Mouse (Mus musculus): Measurements from ENCODE around the gene Acat2. TPM values are rescaled to one million over a fixed set of nuclear protein-coding genes. Genes with fewer than 3 reads are reported as not detected.
"Not testable (repeated sequence)": the region's sequence is repeated elsewhere in the genome, so short reads cannot be mapped to it uniquely, and the experiment has no call there.

Acat2 gene
- 122 and 143 TPM in 2 replicates for polyA plus RNA-seq (2012; rRNA removed)

DNA sequence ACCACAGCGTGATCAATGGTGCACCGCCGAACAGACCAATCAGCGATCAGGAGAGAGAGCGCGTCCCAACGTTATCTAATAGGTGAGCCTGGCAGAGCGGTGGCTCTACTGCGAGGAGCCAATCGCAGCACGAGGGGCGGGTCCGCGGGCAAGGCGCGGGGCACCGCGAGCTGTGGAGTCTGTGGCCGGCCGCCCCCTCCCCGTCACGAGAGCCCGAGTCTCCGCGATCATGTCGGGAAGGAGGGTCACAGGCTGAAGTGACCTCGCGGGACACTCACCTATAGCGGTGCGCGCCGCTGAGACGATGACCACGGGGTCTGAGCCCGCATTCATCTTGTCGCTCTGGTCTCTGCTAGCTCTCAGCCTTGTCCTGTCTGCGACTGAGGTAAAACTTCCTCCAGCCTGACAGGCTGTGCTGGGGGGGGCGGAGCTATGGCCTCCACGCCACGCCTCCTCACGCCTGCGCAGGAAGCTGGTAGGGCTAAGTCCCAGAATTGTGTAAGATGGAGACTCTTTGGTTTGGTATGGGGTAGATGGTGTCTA is at the start of gene Acat2:
Gene Acat2, minus strand, starts transcription at position 417 of the 543 bp plus-strand sequence.
- TF ChIP-seq CTCF (IDR thresholded peaks at IDR 0.05; ENCODE audit: borderline replicate concordance, extremely low read depth, insufficient read depth, insufficient read length) (no peak), POLR2A (IDR thresholded peaks at IDR 0.05; ENCODE audit: borderline replicate concordance, extremely low read depth, insufficient read depth, insufficient read length, poor library complexity, severe bottlenecking) (peak; percentile 28; the same call in 1 of the 2 replicates)
- DNase-seq (ENCODE audit: low read depth), result peak; percentile 98

DNA sequence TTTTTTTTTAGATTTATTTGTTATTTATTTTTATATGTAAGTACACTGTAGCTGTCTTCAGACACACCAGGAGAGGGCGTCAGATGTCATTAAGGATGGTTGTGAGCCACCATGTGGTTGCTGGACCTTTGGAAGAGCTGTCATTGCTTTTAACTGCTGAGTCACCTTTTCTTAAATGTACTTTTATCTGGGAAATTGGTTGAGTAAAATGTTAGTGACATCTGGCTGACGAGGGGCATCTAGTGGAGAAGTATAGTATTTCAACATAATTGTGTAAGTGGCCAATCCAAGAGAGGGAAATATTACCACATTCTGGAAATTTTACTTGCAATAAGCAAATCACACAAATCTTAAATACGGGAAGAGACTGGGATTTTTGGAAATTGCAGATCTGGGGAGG is 49.3 kb upstream of the Acat2 start:
- peak; percentile 85 for DNase-seq (ENCODE audit: low read depth)
- TF ChIP-seq CTCF (IDR thresholded peaks at IDR 0.05; ENCODE audit: borderline replicate concordance, extremely low read depth, insufficient read depth, insufficient read length), result no peak
- no peak for TF ChIP-seq POLR2A (IDR thresholded peaks at IDR 0.05; ENCODE audit: borderline replicate concordance, extremely low read depth, insufficient read depth, insufficient read length, poor library complexity, severe bottlenecking)

DNA sequence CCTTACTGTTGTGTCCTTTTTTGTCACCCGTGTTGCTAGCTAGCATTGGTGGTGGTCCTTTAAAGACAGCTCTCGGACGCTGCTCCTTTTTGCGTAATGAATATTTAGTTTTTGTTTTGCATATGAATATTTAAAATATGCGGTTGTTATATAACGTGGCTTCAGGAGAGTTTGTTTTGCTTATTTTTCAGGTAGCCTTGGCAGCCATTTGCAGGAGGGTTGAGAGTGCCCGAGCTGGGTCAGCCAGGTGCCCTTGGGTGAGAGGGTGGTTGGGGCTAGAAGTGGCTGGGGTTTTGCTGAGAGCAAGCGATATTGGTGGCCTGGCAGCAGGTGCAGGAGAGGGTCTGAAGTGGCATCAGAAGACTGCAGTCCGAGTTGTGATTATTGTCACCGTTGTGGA is 48.0 kb upstream of the Acat2 start:
- TF ChIP-seq POLR2A (IDR thresholded peaks at IDR 0.05; ENCODE audit: borderline replicate concordance, extremely low read depth, insufficient read depth, insufficient read length, poor library complexity, severe bottlenecking) (no peak), CTCF (IDR thresholded peaks at IDR 0.05; ENCODE audit: borderline replicate concordance, extremely low read depth, insufficient read depth, insufficient read length) (no peak)
- DNase-seq (ENCODE audit: low read depth), result no peak

DNA sequence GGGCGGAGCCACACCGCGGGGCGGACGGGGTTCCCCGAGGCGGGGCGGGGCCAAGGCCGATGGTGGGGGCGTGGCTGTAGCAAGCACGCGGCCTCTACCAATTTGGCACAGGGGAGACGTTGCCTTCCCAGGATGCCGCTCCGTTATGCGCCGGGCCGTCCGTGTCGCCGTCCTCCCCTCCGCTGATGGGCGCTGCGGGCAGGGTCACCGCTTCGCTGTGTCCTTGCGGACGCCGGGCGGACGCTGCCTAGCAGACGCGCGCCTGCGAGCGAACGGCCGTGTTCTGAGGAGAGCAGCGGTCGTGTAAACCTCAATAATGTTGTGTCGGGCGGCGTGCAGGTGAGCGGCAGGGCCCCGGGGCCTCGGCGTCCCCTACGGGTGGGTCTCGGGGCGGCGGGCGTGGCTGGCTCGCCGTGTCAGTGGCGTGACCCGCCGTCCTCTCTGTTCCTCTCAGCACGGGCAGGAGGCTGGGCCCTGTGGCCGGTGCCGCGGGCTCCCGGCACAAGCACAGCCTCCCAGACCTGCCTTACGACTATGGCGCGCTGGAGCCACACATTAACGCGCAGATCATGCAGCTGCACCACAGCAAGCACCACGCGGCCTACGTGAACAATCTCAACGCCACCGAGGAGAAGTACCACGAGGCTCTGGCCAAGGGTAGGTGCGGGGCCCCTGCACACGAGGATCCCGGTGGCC is 47.3 kb upstream of the Acat2 start:
- peak; percentile 99 for DNase-seq (ENCODE audit: low read depth)
- no peak for TF ChIP-seq CTCF (IDR thresholded peaks at IDR 0.05; ENCODE audit: borderline replicate concordance, extremely low read depth, insufficient read depth, insufficient read length)
- TF ChIP-seq POLR2A (IDR thresholded peaks at IDR 0.05; ENCODE audit: borderline replicate concordance, extremely low read depth, insufficient read depth, insufficient read length, poor library complexity, severe bottlenecking), result peak; percentile 79

DNA sequence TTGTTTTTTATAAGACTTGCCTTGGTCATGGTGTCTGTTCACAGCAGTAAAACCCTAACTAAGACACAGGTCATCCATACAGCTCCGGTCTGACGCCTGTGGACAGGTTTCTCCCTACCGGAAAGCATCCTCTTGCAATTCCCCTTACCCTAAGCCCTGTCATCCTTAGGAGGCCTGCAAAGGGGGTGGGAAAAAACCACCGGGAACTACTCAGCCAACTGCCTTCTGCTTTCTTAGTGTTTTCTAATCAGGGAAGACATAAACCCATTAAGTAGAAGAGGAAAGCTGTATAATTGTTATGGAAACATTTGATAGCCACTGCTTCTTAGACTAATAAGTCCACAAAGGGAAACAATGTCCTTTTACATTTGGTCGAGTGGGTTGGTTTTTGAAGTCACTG is 46.4 kb upstream of the Acat2 start:
- TF ChIP-seq POLR2A (IDR thresholded peaks at IDR 0.05; ENCODE audit: borderline replicate concordance, extremely low read depth, insufficient read depth, insufficient read length, poor library complexity, severe bottlenecking) (no peak), CTCF (IDR thresholded peaks at IDR 0.05; ENCODE audit: borderline replicate concordance, extremely low read depth, insufficient read depth, insufficient read length) (no peak)
- no peak for DNase-seq (ENCODE audit: low read depth)

DNA sequence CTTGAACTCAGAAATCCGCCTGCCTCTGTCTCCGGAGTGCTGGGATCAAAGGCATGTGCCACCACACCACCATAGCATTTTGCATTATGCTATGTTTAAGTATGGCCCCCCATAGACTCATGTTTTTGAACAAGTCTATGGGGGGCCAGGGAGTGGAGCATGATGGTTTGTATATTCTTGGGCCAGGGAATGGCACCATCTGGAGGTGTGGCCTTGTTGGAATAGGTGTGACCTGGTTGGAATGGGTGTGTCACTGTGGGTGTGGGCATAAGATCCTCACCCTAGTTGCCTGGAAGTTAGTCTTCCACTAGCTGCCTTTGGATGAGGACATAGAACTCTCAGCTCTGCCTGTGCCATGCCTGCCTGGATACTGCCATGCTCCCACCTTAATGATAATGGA is 46.0 kb upstream of the Acat2 start, which contains the start of gene Sod2:
Gene Sod2, plus strand, starts transcription at position 301 of the 400 bp plus-strand sequence.
- not testable (repeated sequence) for DNase-seq (ENCODE audit: low read depth)

DNA sequence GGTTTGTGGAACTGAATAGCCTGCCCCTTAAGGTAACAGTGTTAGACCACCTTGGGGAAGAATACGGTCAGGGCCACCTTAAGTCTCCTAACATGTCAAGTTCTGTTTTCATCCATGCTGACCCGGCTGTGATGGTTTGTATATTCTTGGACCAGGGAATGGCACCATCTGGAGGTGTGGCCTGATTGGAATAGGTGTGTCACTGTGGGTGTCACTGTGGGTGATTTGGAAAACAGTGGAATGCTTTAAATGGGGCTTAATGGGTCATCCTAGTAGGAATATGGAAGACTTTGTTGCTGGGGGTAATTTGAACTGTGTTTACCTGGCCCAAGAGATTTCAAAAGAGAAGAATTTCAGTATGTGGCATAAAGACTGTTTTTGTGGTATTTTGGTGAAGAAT is 43.9 kb upstream of the Acat2 start:
- DNase-seq (ENCODE audit: low read depth), result not testable (repeated sequence)

DNA sequence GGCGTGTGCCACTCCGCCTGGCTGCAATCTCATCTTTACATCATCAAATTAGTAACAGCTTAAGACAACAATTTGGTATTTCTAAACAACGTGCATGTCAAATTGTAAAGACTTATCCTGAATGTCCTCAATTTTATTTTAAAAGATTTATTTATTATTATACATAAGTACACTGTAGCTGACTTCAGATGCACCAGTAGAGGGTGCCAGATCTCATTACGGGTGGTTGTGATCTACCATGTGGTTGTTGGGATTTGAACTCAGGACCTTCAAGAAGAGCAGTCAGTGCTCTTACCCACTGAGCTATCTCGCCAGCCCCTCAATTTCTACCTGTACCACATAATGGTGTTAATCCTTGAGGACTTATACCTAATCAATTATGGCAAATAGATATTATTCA is 41.7 kb upstream of the Acat2 start:
- DNase-seq (ENCODE audit: low read depth), result not testable (repeated sequence)

DNA sequence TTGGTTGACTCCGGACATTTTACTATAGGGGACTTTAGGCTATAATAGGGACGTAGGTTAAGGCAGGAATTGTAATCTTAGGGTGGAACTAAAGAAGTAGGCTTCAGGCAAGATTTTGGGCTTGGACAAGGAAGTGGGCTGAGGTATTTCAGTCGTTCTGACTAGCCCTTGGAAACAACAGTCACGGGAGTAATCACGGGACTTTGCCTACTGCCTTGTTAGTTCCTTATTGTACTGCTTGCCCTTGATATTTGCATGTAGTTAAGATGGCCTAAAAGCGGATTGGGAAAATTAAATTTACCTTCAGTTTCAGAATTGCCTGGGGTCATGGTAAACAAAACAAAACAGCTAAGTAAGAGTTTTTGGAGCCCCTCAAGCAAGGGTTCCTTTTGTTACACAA is 38.5 kb upstream of the Acat2 start:
- TF ChIP-seq POLR2A (IDR thresholded peaks at IDR 0.05; ENCODE audit: borderline replicate concordance, extremely low read depth, insufficient read depth, insufficient read length, poor library complexity, severe bottlenecking), result no peak
- TF ChIP-seq CTCF (IDR thresholded peaks at IDR 0.05; ENCODE audit: borderline replicate concordance, extremely low read depth, insufficient read depth, insufficient read length), result no peak
- DNase-seq (ENCODE audit: low read depth), result no peak

DNA sequence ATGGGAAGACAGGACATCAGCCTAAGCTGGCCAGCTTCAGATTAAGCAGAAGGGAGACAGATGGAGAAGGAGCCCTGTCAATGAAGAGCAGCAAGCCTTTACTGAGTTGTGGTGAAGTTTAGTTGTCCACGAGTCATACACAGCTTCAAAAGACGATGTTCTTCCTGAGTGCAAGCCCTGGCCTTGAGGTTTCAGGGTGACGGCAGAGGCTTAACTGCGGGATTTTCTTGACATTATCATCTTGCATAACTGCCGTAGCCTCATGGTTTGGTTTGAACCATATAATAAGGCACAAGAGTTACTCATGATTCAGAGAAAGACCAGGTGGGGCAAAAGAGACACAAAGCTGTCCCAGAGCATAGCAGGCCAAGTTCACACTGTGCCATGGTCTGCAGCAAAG is 37.3 kb upstream of the Acat2 start:
- no peak for TF ChIP-seq CTCF (IDR thresholded peaks at IDR 0.05; ENCODE audit: borderline replicate concordance, extremely low read depth, insufficient read depth, insufficient read length)
- TF ChIP-seq POLR2A (IDR thresholded peaks at IDR 0.05; ENCODE audit: borderline replicate concordance, extremely low read depth, insufficient read depth, insufficient read length, poor library complexity, severe bottlenecking), result no peak
- DNase-seq (ENCODE audit: low read depth), result no peak

DNA sequence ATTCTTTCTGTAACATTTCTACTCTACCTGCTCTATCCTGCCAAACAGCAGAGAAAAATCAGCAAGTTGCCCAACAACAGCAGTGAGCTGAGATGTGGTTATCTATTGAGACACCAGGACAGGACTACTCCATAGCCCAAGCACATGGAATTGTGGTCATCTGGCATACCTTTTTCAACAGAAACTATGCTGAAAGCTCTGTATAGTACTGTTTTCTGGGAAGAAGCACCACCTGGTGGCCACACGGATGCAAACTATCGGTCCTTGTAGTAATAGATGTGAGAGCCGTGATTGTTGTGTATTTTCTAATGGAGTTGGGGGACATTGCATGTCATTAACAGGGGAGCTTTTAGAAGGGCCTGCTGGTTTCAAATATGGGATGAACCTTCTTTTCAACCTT is 35.8 kb upstream of the Acat2 start:
- no peak for TF ChIP-seq POLR2A (IDR thresholded peaks at IDR 0.05; ENCODE audit: borderline replicate concordance, extremely low read depth, insufficient read depth, insufficient read length, poor library complexity, severe bottlenecking)
- peak; percentile 58; the same call in 1 of the 2 replicates for TF ChIP-seq CTCF (IDR thresholded peaks at IDR 0.05; ENCODE audit: borderline replicate concordance, extremely low read depth, insufficient read depth, insufficient read length)
- peak; percentile 68 for DNase-seq (ENCODE audit: low read depth)

DNA sequence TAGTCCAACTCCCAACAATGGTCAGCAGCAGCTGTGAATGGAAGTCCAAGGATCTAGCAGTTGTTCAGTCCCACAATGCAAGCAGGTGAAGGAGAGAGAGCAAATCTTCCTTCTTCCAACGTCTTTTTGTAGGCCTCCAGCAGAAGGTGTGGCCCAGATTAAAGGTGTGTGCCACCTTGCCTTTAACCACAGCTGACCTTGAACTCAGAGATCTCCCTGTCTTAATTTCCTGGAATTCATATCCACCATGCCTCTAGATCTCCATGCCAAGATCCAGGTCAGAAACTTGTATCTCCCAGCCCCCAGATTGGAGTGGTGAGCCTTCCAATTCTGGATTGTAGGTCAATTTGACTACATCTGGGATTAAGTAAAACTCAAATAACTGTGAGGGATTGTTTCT is 33.5 kb upstream of the Acat2 start, which contains the start of gene Wtap:
Gene Wtap, minus strand, starts transcription at position 101 of the 400 bp plus-strand sequence.
- no peak for DNase-seq (ENCODE audit: low read depth)
- no peak for TF ChIP-seq POLR2A (IDR thresholded peaks at IDR 0.05; ENCODE audit: borderline replicate concordance, extremely low read depth, insufficient read depth, insufficient read length, poor library complexity, severe bottlenecking)
- TF ChIP-seq CTCF (IDR thresholded peaks at IDR 0.05; ENCODE audit: borderline replicate concordance, extremely low read depth, insufficient read depth, insufficient read length), result no peak
